Mouse (Mus musculus): ENCODE measurements at regions not wholly inside any gene's neighbourhood (a gene's known extent, or its start where the extent isn't known, plus 50 kb on each side); places are given as distances from the start of the nearest gene placed in this dataset.

- DNase-seq: no peak
- no peaks in the 10 kb centered on the region for H3K27me3 ChIP-seq (ENCODE audit: control insufficient read depth, insufficient read depth, low read length)
- peak; percentile 8; the same call in 1 of the 2 replicates for TF ChIP-seq CTCF (IDR thresholded peaks at IDR 0.05; ENCODE audit: borderline replicate concordance, insufficient read depth, low read depth, low read length)
- no peak for TF ChIP-seq POLR2A (IDR thresholded peaks at IDR 0.05; ENCODE audit: borderline replicate concordance, insufficient read depth, low read length)
- no peak overlapping the region for H3K27ac ChIP-seq (ENCODE audit: insufficient read depth, low read length)
- no peak overlapping the region for H3K4me3 ChIP-seq (replicated peaks; ENCODE audit: insufficient read depth, low read depth, low read length)
- no peaks in the 10 kb centered on the region for H3K4me1 ChIP-seq (ENCODE audit: control insufficient read depth, insufficient read depth, low read length)
- 100% methylated on average over 1 of the region's 1 CpGs for WGBS
These were observed 294.8 kb downstream of the Gm9008 start for GRCm38 (mm10) chr6:76202801-76203200.
